Mouse (Mus musculus) forebrain, embryonic 15.5 days (tissue): Measurements from ENCODE around the gene Xpot. TPM values are rescaled to one million over a fixed set of nuclear protein-coding genes. Genes with fewer than 3 reads are reported as not detected.

Experiments used
- microRNA-seq: library from miRNA; unstranded; fragments of <30 nt; microRNA quantifications from one replicate; pipeline ENCODE4, GENCODE M21; 2016
- polyA plus RNA-seq: library from polyadenylated mRNA; unstranded; fragments of >200 nt; fragmentation: Nextera tagmentation; extraction: Ambion mirVana; gene quantifications from 2 replicates; pipeline ENCODE4 v1.2.1, GENCODE M21; 2015

Gene Xpot
- polyA plus RNA-seq, 1 experiment from 2014 or later, result 38.7 TPM

Small RNA genes within 50 kb of the gene (microRNA-seq; reads per million reads assigned to microRNA genes)
- gene Gm24330, result not detected

Other genes with a start within 250 kb of the Xpot start
- 3.8 and 4.2 TPM in 2 replicates for gene Rassf3, start 150.0 kb downstream of the Xpot start, polyA plus RNA-seq
- 35.0 and 36.3 TPM in 2 replicates for gene Tbk1, start 39.5 kb downstream of the Xpot start, polyA plus RNA-seq
- 0.10 and 0.19 TPM in 2 replicates for gene D930020B18Rik, start 15.3 kb upstream of the Xpot start, polyA plus RNA-seq
- 2.5 and 3.2 TPM in 2 replicates for gene BC048403, start 113.6 kb upstream of the Xpot start, polyA plus RNA-seq